Mouse (Mus musculus) brain, embryonic 14.5 days (tissue): ENCODE data around the gene Fam189a1.

ENCODE experiments used
- CTCF ChIP-seq: fragments of 200-500 bp; IDR thresholded peaks from 2 replicates; pipeline ENCODE4 v1.5.1; 2012; ENCODE audit warnings: inconsistent platforms, mild to moderate bottlenecking, moderate library complexity, borderline replicate concordance; ENCODE audit not compliant: insufficient read depth, insufficient read length; ENCODE audit errors: extremely low read depth
- POLR2A ChIP-seq: fragments of 200-500 bp; IDR thresholded peaks from 2 replicates; pipeline ENCODE4 v1.6.1; 2012; ENCODE audit warnings: mild to moderate bottlenecking, inconsistent platforms, borderline replicate concordance; ENCODE audit not compliant: poor library complexity, insufficient read depth, insufficient read length, severe bottlenecking; ENCODE audit errors: extremely low read depth

DNA sequence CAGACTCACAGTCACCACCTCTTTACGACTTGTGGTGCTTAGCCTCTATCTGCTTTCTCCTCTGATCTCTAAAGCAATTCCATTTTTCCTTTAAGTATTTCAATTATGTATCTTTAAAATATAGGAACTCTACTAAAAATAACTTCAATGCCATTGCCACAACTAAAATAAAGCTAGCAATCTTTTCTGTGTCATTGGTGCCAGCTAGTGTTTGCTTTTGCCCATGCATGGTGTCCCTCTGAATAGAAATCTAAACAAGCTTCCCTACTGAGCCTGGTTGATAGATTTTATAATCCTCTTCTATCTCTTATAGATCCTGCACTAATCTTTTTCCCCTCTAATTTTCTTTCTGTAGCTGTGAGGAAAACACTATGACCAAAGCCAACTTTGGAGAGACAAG is 432.0 kb downstream of the Fam189a1 start:
- TF ChIP-seq CTCF (no peak), POLR2A (no peak)
